Mouse (Mus musculus) forebrain, embryonic 12.5 days (tissue): ENCODE results near the gene Clip1. TPM values are rescaled to one million over a fixed set of nuclear protein-coding genes. Genes with fewer than 3 reads are reported as not detected.
"Not testable (repeated sequence)": the region's sequence is repeated elsewhere in the genome, so short reads cannot be mapped to it uniquely, and the experiment has no call there.

Source experiments
- ATAC-seq: fragments of 200-750 bp; cut with Nextera tagmentation; 2 replicates; pipeline ENCODE4 v1.8.0; 2017; ENCODE audit warnings: moderate TSS enrichment; ENCODE audit not compliant: low FRiP score
- H3K27ac ChIP-seq: fragments of 300-500 bp; sonication (generic); 2 replicates; pipeline ENCODE4 v1.5.1; 2016; ENCODE audit warnings: mild to moderate bottlenecking
- H3K27me3 ChIP-seq: fragments of 300-500 bp; sonication (generic); 2 replicates; pipeline ENCODE4 v1.6.1; 2016; ENCODE audit warnings: mild to moderate bottlenecking
- H3K36me3 ChIP-seq: fragments of 300-500 bp; sonication (generic); replicated peaks from 2 replicates; pipeline ENCODE4 v1.6.1; 2016; ENCODE audit warnings: mild to moderate bottlenecking
- H3K4me1 ChIP-seq: fragments of 300-500 bp; sonication (generic); 2 replicates; pipeline ENCODE4 v1.6.1; 2016
- H3K4me2 ChIP-seq: fragments of 300-500 bp; sonication (generic); 2 replicates; pipeline ENCODE4 v1.6.1; 2016; ENCODE audit warnings: mild to moderate bottlenecking, moderate library complexity
- H3K4me3 ChIP-seq: fragments of 300-500 bp; sonication (generic); replicated peaks from 2 replicates; pipeline ENCODE4 v1.5.1; 2016; ENCODE audit warnings: mild to moderate bottlenecking
- H3K9ac ChIP-seq: fragments of 300-500 bp; sonication (generic); 2 replicates; pipeline ENCODE4 v1.6.1; 2016; ENCODE audit warnings: mild to moderate bottlenecking
- H3K9me3 ChIP-seq: fragments of 300-500 bp; sonication (generic); 2 replicates; pipeline ENCODE4 v1.6.1; 2016
- WGBS: fragments of 180-500 bp; shearing (Covaris S2); methylation state at CpG from one replicate; pipeline ENCODE4 v1.1.7; 2016; 5-methylcytosine and 5-hydroxymethylcytosine counted together
- polyA plus RNA-seq: library from polyadenylated mRNA; unstranded; fragments of >200 nt; fragmentation: Nextera tagmentation; extraction: Ambion mirVana; gene quantifications from 2 replicates; pipeline ENCODE4 v1.2.1, GENCODE M21; 2016

Gene Clip1
- 72.0 and 72.7 TPM in 2 replicates for polyA plus RNA-seq

DNA sequence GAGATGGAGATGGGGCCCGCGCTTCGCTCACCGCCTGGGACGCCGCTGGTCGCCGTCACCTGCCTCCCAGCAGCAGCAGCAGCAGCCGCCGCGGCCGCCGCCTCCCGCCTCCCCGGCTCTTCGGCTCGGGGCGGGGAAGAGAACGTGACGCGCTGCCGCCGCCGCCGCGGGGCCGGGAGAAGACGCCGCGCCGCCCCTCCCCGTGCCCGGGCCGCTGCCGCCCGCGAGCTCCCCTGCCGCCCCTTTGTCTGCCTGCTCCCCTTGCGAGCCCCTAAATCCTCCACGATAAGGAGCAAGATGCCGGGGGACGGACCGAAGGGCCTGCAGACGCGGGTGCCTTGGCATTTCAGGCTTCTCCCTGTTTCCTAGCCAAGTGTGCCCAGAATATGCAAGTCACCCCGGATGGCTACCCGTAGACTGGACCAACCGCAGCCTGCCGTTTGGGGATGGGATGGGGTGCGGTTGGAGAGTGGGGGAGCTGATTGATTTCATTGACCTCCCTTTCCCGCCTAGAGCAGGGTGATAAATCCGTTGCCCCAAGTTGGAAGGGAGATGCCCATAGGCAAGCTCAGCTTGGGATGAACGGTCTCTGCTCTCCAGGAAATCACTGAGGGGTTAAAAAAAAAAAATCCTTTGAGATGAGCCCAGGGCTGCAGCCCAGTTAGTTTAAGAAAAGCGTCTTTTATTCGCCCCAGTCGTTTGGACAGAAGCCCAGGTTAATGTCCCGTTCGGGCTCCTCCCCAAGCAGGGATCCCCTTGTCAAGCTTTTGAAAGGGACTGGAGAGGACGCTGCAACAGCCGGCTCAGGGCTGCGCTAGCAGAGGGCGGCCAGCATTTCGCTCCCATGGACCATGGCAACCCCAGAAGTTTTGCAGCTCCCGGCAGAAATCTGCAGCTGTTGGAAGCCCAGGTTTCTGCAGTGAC lies at the start of gene Clip1:
Gene Clip1 (minus strand): TSS at position 398 of the 924 bp plus-strand sequence.
- Histone ChIP-seq H3K4me2 (peak within 1 kb of the TSS; percentile 70), H3K27ac (peak within 1 kb of the TSS; percentile 99), H3K27me3 (no peaks in the 10 kb centered on the region), H3K4me1 (peaks cover 33% of the 10 kb centered on the region), H3K9ac (peak within 1 kb of the TSS; percentile 100), H3K9me3 (no peaks in the 10 kb centered on the region), H3K4me3 (peak within 1 kb of the TSS; percentile 98), H3K36me3 (no peaks in the 10 kb centered on the region)
- whole genome bisulfite sequencing = under 1% methylated on average over 44 of the region's 64 CpGs
- peak; percentile 75 for ATAC-seq

GRCm38 (mm10) chr5:123730981-123731380 lies 46.6 kb upstream of the Clip1 start:
- no peaks in the 10 kb centered on the region for H3K4me1 ChIP-seq
- no peak for ATAC-seq
- no peaks in the 10 kb centered on the region for H3K27me3 ChIP-seq
- no peak overlapping the region for H3K27ac ChIP-seq
- WGBS = 100% methylated on average over 2 of the region's 2 CpGs
- no peak overlapping the region for H3K9ac ChIP-seq
- H3K4me2 ChIP-seq = no peak overlapping the region
- peaks cover 83% of the 10 kb centered on the region for H3K36me3 ChIP-seq
- no peaks in the 10 kb centered on the region for H3K9me3 ChIP-seq
- H3K4me3 ChIP-seq = no peak overlapping the region

DNA sequence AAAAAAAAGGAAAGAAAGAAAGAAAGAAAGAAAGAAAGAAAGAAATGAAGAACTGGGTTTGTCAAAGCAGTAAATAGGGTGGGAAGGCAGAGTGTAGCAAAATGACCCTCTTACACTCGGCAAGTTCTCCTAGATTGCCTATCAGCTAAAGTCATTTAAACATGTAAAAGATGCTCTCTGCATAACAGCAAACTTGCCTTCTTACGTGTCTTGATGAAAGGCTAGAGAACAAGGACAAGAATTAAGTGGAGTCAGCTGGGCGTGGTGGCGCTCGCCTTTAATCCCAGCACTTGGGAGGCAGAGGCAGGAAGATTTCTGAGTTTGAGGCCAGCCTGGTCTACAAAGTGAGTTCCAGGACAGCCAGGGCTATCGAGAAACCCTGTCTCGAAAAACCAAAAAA lies 39.4 kb upstream of the Clip1 start:
- not testable (repeated sequence) for H3K4me1 ChIP-seq, H3K27ac ChIP-seq, H3K9me3 ChIP-seq, H3K27me3 ChIP-seq, H3K4me3 ChIP-seq, H3K9ac ChIP-seq, H3K4me2 ChIP-seq, ATAC-seq
- 87% methylated on average over 7 of the region's 7 CpGs for WGBS
- H3K36me3 ChIP-seq = peaks cover 18% of the 10 kb centered on the region

DNA sequence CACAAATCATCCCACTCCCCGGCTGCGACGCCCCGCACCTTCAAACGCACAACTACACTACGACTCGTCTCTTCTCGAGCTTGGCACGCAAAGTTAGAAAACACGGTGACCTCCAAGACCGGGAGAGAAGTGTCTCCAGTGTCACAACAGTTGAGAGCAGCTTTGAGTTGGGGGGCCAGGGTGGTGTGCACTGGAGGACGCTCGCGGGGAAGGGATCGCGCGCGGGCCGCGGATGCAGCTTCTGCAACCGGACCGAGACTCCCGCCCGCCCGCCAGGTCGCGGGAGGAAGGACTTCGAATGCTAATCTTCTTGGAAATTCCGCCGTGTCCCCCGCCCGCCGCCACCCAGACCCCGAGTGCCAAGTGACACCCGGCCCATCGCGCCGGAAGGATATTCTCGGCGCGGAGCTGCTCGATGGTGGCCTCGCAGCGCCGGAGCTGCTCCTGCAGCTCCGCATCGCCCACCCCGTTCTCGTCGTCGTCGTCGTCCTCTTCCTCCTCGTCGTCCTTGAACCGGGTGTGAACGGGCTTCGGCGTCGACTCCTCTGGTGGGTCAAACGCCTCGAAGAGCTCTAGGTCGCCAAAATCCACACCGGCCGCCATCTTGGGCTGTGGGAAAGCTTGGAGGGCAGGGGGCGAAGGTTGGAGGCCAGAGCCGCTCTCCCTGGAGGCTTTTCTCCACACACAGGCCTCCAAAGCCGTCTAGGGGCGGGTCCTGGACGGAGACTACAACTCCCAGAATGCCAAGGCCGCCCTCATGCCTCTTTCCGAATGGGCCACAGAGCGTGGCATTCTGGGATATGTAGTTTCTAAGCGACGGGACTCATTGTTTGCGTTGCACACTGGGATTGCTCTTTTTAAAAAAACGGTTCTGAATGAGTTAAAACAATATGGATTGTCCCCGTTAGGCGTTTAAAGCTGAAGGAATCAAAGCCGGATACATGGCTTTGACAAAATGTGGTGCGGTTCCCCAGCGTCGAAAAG lies 36.2 kb upstream of the Clip1 start, which contains the start of gene Zcchc8:
Gene Zcchc8 (minus strand): TSS at position 773 of the 984 bp plus-strand sequence.
- Histone ChIP-seq H3K9me3 (no peaks in the 10 kb centered on the region), H3K4me3 (peak within 1 kb of the TSS; percentile 89), H3K27me3 (no peaks in the 10 kb centered on the region), H3K27ac (peak within 1 kb of the TSS; percentile 86), H3K4me2 (peak within 1 kb of the TSS; percentile 75), H3K4me1 (peaks cover 17% of the 10 kb centered on the region), H3K36me3 (peaks cover 20% of the 10 kb centered on the region), H3K9ac (peak within 1 kb of the TSS; percentile 90)
- WGBS = under 1% methylated on average over 83 of the region's 83 CpGs
- ATAC-seq = peak; percentile 100

GRCm38 (mm10) chr5:123714622-123715021 lies 30.2 kb upstream of the Clip1 start:
- Histone ChIP-seq H3K4me2 (no peak overlapping the region), H3K27me3 (no peaks in the 10 kb centered on the region), H3K36me3 (peaks cover 80% of the 10 kb centered on the region), H3K4me3 (no peak overlapping the region), H3K27ac (no peak overlapping the region), H3K9ac (no peak overlapping the region), H3K4me1 (peaks cover 17% of the 10 kb centered on the region), H3K9me3 (no peaks in the 10 kb centered on the region)
- WGBS = 91% methylated on average over 4 of the region's 4 CpGs
- ATAC-seq = no peak

GRCm38 (mm10) chr5:123713782-123714181 lies 29.4 kb upstream of the Clip1 start:
- 94% methylated on average over 6 of the region's 6 CpGs for WGBS
- ATAC-seq = no peak

GRCm38 (mm10) chr5:123709571-123709970 lies 25.2 kb upstream of the Clip1 start:
- WGBS = 92% methylated on average over 4 of the region's 4 CpGs
- ATAC-seq = no peak
- H3K4me2 ChIP-seq = no peak overlapping the region
- H3K4me1 ChIP-seq = no peaks in the 10 kb centered on the region
- no peak overlapping the region for H3K27ac ChIP-seq
- H3K9me3 ChIP-seq = no peaks in the 10 kb centered on the region
- peaks cover 98% of the 10 kb centered on the region for H3K36me3 ChIP-seq
- H3K9ac ChIP-seq = no peak overlapping the region
- no peaks in the 10 kb centered on the region for H3K27me3 ChIP-seq
- H3K4me3 ChIP-seq = no peak overlapping the region

More at GRCm38 (mm10) chr5:123713782-123714181, 29.4 kb upstream of the Clip1 start:
- no peaks in the 10 kb centered on the region for H3K27me3 ChIP-seq
- H3K4me1 ChIP-seq = peaks cover 8% of the 10 kb centered on the region
- no peak overlapping the region for H3K4me3 ChIP-seq
- no peak overlapping the region for H3K27ac ChIP-seq
- no peak overlapping the region for H3K4me2 ChIP-seq
- H3K36me3 ChIP-seq = peaks cover 88% of the 10 kb centered on the region
- no peak overlapping the region for H3K9ac ChIP-seq
- no peaks in the 10 kb centered on the region for H3K9me3 ChIP-seq

DNA sequence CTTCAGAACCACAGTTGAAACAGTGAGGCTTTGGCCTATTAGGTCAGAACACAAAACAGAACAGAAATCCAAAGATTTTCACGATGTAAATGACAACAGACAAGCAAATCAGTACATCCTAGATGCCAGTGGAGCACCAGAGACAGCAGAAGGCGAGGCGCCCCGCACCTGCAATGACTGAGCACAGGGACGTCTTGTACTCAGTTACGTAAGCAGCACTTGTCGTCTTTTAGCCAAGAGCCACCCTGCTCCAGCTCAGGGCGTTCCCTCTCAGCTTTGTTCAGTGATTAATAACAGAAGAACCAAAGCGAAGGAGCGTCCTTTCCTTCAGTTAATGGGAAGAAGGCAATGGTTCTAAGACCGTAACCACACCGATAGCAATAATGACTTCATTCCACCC lies 24.2 kb upstream of the Clip1 start:
- WGBS = 94% methylated on average over 12 of the region's 12 CpGs
- Histone ChIP-seq H3K9me3 (no peaks in the 10 kb centered on the region), H3K4me2 (no peak overlapping the region), H3K4me1 (no peaks in the 10 kb centered on the region), H3K27ac (no peak overlapping the region), H3K4me3 (no peak overlapping the region), H3K27me3 (no peaks in the 10 kb centered on the region), H3K36me3 (peaks cover 97% of the 10 kb centered on the region), H3K9ac (no peak overlapping the region)
- no peak for ATAC-seq

GRCm38 (mm10) chr5:123700625-123701024 lies 16.2 kb upstream of the Clip1 start:
- Histone ChIP-seq H3K36me3 (peaks cover 74% of the 10 kb centered on the region), H3K9ac (no peak overlapping the region), H3K27ac (no peak overlapping the region), H3K27me3 (no peaks in the 10 kb centered on the region), H3K4me3 (no peak overlapping the region), H3K4me1 (no peaks in the 10 kb centered on the region), H3K4me2 (no peak overlapping the region), H3K9me3 (no peaks in the 10 kb centered on the region)
- ATAC-seq = no peak
- 87% methylated on average over 11 of the region's 11 CpGs for WGBS

DNA sequence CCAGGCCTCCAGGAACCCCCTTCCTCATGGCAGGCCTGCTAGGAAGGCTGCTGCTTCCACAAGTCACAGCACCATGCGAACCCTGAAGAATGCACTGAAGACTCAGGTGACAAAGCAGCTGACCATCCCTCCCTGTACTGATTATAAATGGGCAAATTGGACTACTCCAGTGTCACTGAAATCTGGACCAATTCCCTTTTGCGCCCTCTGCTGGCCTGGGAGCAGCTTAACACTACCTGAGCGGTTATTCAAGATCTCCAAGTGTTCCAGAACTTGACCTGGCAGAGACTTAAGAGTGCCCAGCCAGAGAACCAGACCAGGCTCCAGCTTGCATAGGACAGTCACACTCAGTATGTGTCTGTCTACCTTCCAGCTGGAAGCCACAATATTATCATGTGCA lies 14.8 kb upstream of the Clip1 start:
- ATAC-seq = no peak; the same call in 1 of the 2 replicates
- Histone ChIP-seq H3K27ac (no peak overlapping the region), H3K9ac (no peak overlapping the region), H3K4me1 (no peaks in the 10 kb centered on the region), H3K9me3 (no peaks in the 10 kb centered on the region), H3K36me3 (peaks cover 60% of the 10 kb centered on the region), H3K4me2 (no peak overlapping the region), H3K27me3 (no peaks in the 10 kb centered on the region), H3K4me3 (no peak overlapping the region)
- 30% methylated on average over 3 of the region's 3 CpGs for WGBS

DNA sequence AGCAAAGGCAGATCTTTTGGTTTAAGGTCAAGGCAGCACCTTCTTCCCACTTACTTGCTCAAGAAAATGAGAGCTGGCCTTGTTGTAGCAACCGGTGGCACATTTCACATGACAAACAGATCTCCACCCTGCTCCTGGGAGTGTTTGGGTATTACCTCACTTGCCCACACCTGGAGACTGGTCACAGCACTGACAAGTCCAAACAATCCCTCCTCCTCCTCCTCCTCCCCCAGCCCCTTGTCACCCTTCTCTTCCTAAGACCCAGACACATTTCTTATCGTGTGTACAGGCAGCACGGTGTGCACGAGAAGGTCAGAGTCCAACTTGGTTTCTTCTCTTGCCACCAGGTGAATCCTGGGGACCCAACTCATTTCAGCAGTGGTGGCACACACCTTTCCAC lies 12.5 kb upstream of the Clip1 start:
- ATAC-seq = no peak
- Histone ChIP-seq H3K4me2 (no peak overlapping the region), H3K36me3 (peaks cover 39% of the 10 kb centered on the region), H3K9ac (no peak overlapping the region), H3K9me3 (no peaks in the 10 kb centered on the region), H3K27me3 (no peaks in the 10 kb centered on the region), H3K27ac (no peak overlapping the region), H3K4me3 (no peak overlapping the region), H3K4me1 (no peaks in the 10 kb centered on the region)
- 80% methylated on average over 4 of the region's 4 CpGs for WGBS

GRCm38 (mm10) chr5:123696244-123696643 lies 11.8 kb upstream of the Clip1 start:
- Histone ChIP-seq H3K9ac (no peak overlapping the region), H3K27ac (no peak overlapping the region), H3K9me3 (no peaks in the 10 kb centered on the region), H3K36me3 (peaks cover 32% of the 10 kb centered on the region), H3K27me3 (no peaks in the 10 kb centered on the region), H3K4me2 (no peak overlapping the region), H3K4me3 (no peak overlapping the region), H3K4me1 (no peaks in the 10 kb centered on the region)
- WGBS = 96% methylated on average over 7 of the region's 7 CpGs
- ATAC-seq = no peak
